Mouse (Mus musculus): ENCODE measurements at regions not wholly inside any gene's neighbourhood (a gene's known extent, or its start where the extent isn't known, plus 50 kb on each side); places are given as distances from the start of the nearest gene placed in this dataset.

GRCm38 (mm10) chr10:19140628-19141027 is 125.2 kb upstream of the Tnfaip3 start:
- no peak for DNase-seq (ENCODE audit: extremely low spot score, low spot score)

- DNase-seq (ENCODE audit: extremely low spot score, low spot score) = no peak
Measured at GRCm38 (mm10) chr10:19139234-19139633, 123.8 kb upstream of the Tnfaip3 start.

DNA sequence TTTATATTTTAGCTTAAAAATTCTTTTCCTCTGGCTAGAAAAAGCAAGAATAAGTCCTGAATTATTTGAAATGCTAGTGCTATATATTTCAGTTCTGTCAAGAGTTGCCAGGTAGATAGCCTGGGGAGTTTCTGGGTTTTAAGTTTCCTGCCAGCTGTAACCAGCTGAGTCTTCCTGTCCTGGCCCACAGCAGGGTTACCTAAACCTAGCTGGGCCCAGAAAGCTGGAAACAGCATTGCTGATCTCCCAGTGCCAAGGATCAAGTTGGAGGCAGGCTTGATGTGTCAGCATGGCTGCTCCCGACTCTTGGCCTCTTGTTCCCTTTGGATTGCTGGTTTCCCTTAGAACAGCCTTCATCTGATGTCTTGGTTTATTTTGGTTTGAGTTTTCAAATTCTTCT is 122.8 kb upstream of the Tnfaip3 start:
- DNase-seq (ENCODE audit: extremely low spot score, low spot score) = no peak

GRCm38 (mm10) chr10:19127581-19128291 is 112.3 kb upstream of the Tnfaip3 start:
- no peak for DNase-seq (ENCODE audit: extremely low spot score, low spot score)

DNA sequence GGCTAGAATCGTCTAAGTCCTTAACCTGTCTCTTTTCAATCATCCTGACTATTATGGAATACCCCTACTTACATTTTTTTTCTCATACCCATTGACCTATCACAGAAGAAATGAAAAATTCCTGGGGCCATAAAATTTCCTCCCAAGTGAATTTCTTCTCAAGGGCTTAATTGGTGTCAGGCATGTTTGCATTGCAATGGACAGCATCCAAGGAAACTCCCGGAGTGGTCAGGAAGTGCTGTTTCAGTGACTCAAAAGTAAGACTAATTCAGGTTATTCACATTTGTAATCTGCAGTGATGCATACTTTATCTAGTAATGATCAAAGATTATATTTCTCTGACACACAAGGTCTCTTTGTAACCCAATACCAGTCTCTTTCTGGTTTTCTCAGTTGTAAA is 111.5 kb upstream of the Tnfaip3 start:
- no peak for DNase-seq (ENCODE audit: extremely low spot score, low spot score)

- DNase-seq (ENCODE audit: extremely low spot score, low spot score) = no peak
Measured at GRCm38 (mm10) chr10:19126438-19126837, 111.0 kb upstream of the Tnfaip3 start.

- no peak for DNase-seq (ENCODE audit: extremely low spot score, low spot score)
Measured at GRCm38 (mm10) chr10:19123691-19124090, 108.2 kb upstream of the Tnfaip3 start.

- no peak for DNase-seq (ENCODE audit: extremely low spot score, low spot score)
Measured at GRCm38 (mm10) chr10:19122221-19122620, 106.8 kb upstream of the Tnfaip3 start.

DNA sequence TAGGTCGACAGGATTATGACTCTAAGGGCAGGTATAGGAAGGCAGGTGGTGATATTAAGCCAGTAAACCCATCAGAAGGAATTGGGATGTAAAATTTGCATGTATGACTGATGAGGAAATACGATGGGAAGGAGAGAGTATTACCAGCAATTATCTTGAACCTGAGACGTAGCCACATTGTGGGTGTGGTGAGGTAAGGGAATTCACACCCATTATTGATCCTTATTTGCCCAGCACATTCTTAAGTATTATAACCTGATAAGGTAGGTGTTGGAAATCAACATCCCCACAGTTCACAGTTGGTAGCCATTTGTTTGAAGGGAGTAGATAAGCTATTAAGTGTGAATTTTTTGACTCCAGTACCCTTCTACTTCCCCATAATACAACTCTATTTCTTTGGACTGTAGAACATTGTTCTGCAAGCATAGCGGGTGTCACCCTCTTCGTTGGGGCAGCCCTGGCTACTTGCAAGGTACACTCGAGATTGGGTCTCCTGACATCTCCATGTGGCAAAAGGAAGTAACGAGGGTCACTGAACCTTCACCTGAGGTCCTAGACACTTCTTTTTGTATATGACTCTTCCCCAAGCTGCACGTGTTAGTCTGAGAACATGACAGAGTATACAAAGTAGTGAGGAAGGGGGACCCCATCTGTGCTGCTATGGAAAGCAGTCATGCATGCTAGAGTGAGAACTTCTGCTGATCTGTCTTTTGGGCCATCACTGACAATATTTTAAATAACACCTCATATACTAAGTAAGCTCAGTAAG is 104.0 kb upstream of the Tnfaip3 start:
- DNase-seq (ENCODE audit: extremely low spot score, low spot score) = no peak

DNA sequence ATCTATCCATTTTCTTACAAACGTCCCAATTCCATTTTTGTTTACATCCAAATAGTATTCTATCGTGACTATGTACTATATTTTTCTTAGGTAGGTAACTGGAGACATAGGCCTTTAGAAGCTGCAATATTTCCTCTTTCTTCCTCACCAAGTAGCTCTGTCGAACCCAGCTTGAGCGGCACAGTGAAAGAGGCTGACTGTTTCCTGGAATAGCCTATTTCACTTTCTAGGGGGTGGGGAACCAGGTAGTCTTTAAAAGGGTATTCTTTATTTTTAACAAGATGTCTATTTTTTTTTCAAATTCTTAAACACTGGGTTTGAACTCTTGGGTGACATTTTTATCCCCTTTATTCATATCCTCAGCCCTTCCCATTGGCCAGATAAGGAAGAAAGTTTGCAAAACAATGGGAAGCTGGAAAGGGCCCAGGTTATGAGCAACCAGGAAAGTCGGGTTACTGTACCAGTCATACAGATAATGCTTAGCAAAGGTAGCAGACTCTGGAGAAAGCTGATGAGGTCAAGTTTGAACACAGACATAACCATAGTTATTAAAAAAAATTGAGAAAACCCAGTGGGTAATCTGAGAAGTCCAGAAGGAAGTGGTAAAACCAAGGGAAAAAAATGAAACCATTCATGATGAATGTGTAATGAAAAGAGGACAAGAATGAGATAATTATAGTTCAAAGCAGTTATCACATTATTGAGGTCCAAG is 103.3 kb upstream of the Tnfaip3 start:
- DNase-seq (ENCODE audit: extremely low spot score, low spot score) = no peak

- DNase-seq (ENCODE audit: extremely low spot score, low spot score) = no peak
Measured at GRCm38 (mm10) chr10:19117071-19117605, 101.7 kb upstream of the Tnfaip3 start.

DNA sequence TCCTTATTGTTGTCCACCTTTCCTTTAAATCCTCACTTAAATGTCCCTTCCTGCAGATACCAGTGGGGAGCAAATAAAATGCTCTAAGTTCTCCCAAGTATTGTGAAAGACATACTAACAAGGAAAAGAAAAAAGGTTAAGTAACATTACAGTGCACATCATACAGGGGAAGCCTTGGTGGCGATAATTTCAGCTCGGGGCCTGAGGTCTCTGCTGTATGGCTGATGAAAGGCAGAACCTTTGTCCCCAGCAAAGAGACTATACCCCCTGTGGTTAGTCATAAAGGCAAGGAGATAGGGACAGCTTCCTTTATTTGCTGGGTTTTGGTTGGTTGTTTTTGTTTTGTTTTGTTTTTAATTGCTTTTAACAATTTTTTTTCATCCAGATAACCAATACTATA is 97.0 kb upstream of the Tnfaip3 start:
- no peak for DNase-seq (ENCODE audit: extremely low spot score, low spot score)

DNA sequence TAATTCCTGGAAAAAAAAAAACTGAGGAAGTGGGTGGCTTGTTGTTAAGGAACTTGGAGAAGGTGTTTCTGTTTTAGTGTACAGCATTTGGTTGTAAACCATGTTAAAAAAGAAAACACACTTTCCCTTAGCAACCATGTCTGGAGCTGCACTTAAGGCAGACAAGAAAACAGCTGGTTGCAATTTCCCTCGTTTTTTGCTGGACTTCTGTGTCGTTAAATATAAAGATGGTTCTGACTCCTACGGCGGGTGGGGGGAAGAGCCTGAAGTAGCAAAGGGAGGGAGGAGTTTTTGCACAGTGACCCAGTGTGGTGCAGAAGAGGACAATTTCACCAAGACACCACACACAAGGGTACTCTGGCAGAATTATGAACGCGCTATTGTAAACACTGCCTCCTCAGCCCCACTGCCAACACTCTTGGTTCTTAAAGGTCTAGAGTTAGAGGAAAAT is 89.8 kb upstream of the Tnfaip3 start:
- no peak for DNase-seq (ENCODE audit: extremely low spot score, low spot score)

DNA sequence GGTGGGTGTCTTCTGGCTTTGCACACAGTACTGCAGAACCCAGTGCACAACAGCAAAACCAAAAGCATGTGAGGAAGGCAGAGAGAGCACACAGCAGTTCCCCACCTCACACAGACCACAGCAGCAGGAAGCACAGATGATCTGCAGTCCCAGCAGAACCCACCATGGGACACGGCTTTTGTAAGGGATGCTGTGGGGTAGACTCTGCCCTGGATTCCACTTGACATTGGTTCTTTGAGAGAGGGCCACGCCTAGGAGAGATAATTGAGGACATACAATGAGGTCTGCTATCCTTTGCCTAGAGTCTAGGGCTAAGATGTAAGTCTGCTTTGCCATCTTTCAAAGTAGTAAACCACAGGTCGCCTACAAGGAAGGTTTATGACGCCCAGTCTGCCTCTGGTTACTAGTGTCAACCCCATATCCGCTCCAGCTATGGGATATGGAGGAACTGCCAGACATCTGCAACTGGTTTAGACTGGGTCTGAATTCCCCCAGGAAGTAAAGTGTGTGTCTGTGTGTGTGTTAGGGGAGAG is 89.3 kb upstream of the Tnfaip3 start:
- no peak for DNase-seq (ENCODE audit: extremely low spot score, low spot score)

DNA sequence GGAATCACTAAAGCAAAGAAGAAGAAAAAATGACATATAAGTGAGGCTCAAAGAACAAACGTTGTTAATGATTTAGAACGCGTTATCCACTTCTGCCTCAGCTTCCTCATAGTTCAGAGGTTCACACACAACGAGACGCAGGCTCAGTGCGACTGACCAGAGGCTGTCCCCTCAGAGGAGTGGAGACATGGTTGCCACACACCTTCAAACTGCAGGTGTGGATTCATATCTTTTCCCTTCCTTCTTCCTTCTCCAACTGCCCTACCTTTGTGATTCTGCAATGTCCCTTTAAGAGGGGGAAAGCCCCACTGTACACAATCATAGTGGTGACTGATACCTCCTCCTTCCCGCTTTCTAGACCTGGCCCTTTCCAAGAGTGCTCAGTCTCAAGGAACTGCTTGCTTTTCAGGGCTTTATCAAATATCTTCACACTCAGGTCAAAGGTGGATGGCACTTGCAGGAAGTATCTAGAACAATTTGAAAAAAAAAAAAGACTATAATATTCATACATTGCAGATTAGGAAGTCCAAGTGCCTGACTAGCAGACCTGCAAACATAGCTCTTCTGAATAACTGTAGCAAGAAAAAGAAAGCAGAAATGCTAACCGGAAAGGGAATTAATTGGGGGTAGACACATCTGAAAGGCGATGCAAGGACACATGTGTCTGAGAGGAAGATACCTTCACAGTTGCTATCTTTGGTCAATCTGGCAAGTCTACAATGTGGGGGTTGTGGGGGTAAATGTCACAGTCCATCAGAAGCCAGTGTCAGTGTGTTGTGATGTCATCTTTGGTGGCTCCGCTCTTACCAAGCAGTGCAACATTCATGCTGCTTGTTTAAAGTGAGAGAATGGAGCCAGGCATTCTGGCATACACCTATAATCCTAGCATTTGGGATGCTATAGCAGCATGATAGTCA is 84.2 kb upstream of the Tnfaip3 start:
- DNase-seq (ENCODE audit: extremely low spot score, low spot score) = no peak

GRCm38 (mm10) chr10:19094297-19094696 is 78.8 kb upstream of the Tnfaip3 start:
- no peak for DNase-seq (ENCODE audit: extremely low spot score, low spot score)

DNA sequence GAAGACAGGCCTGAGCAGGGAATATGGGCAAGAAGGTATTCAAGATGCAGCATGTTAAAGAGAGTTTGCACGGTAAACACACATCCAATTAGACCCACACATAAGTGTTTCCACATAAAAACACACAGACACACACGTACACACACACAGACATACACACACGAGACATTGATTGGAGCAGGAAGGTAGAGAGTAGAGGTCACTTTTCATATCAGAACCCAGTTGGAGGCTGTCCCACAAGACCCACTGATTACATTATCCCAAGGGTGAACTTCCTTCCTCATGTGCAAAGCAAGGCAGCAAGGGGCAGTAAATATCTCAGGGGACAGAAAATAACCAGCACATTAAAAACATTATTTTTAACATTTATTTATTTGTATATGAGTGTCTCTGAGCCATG is 78.2 kb upstream of the Tnfaip3 start:
- no peak for DNase-seq (ENCODE audit: extremely low spot score, low spot score)

DNA sequence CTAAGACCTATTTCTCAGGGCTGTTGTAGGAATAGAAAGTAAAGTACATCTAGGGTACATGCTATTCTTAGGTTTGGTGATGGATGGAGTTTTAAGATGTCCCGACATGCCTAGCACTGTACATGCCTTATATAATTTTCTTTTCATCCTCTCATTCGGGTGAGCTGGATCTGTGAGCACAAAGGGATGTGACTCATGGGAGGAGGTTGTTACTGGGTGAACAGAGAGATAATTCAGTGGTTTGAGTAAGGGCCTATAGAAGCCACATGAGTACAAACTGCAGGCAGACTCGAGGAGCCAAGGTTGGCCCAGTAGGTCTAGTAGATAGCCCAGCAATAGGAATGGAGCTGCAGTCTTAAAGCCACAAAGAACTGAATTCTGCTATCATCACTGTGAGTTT is 76.5 kb upstream of the Tnfaip3 start:
- no peak for DNase-seq (ENCODE audit: extremely low spot score, low spot score)

DNA sequence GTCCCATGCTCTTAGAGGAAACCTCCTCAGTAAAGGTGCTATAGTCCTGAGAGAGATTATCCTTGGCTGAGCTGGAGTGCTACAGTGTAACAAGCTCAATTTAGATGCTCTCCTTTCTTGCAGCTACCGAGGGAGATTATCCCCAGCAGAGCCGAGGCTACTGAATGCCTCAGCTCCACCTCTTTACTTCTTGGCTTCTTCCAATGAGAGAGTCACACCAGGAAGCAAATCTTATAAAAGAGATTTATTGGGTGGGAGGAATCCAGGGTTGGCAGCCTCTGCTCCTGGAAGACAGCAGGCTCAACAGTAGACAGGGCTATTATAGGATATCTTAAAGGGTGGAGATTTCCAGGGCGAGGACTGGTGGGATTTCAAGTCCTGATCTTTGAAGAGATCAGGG is 75.7 kb upstream of the Tnfaip3 start:
- DNase-seq (ENCODE audit: extremely low spot score, low spot score) = no peak

DNA sequence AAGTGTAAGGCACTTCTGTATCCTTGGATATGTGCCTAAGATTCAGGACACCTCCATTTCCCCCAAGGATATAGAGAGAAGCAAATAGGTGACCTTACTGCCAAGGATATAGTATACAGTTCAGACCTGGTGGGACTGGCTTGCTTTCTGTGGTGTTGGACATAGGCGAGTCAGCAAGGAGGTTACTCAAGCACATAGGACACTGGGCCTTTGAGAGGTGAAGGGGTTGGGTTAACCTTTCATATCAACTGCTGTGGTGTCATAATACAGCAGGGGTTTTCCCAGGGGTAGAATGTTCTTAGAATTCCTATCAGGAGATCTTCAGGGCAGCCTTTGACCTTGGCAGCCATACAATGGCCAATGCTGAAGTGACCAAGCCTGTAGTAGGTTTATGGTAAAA is 71.5 kb upstream of the Tnfaip3 start:
- no peak for DNase-seq (ENCODE audit: extremely low spot score, low spot score)

DNA sequence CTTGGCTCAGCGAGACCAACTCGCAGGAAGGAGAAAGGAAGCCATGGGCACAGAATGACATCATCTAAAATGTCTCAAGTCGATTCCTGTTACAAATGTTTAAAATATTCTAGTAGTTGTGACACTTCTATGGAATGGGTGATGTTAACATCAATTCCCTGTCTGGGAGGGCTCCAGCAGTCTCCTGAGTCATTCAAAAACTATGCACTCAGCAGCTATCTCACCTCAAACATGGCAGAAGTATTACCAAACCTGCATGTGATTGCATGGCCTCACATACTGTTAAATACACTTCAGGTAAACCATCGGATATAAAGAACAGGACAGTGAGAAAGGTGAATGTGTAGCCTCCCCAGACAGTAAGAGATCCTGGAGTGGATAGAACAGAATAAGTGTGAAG is 66.7 kb upstream of the Tnfaip3 start:
- DNase-seq (ENCODE audit: extremely low spot score, low spot score) = no peak

Measured in neural tube, embryonic 10.5 days (tissue).